Mouse (Mus musculus) neural tube, embryonic 12.5 days (tissue): ENCODE measurements at regions not wholly inside any gene's neighbourhood (a gene's known extent, or its start where the extent isn't known, plus 50 kb on each side); places are given as distances from the start of the nearest gene placed in this dataset.
A peak's percentile ranks its signal among the peaks of the same experiment; 100 is the strongest.

Source experiments
- ATAC-seq: fragments of 200-750 bp; cut with Nextera tagmentation; 2 replicates; pipeline ENCODE4 v1.8.0; 2017; ENCODE audit warnings: low read depth, mild to moderate bottlenecking, moderate TSS enrichment, moderate library complexity; ENCODE audit not compliant: low FRiP score
- H3K27ac ChIP-seq: fragments of 300-500 bp; sonication (generic); 2 replicates; pipeline ENCODE4 v1.5.1; 2016
- H3K27me3 ChIP-seq: fragments of 300-500 bp; sonication (generic); replicated peaks from 2 replicates; pipeline ENCODE4 v1.6.1; 2016; ENCODE audit warnings: mild to moderate bottlenecking
- H3K36me3 ChIP-seq: fragments of 300-500 bp; sonication (generic); 2 replicates; pipeline ENCODE4 v1.6.1; 2016; ENCODE audit warnings: mild to moderate bottlenecking
- H3K4me1 ChIP-seq: fragments of 300-500 bp; sonication (generic); 2 replicates; pipeline ENCODE4 v1.6.1; 2016
- H3K4me2 ChIP-seq: fragments of 300-500 bp; sonication (generic); replicated peaks from 2 replicates; pipeline ENCODE4 v1.6.1; 2016; ENCODE audit warnings: mild to moderate bottlenecking
- H3K4me3 ChIP-seq: fragments of 300-500 bp; sonication (generic); 2 replicates; pipeline ENCODE4 v1.5.1; 2016
- H3K9ac ChIP-seq: fragments of 300-500 bp; sonication (generic); 2 replicates; pipeline ENCODE4 v1.6.1; 2016; ENCODE audit warnings: mild to moderate bottlenecking
- H3K9me3 ChIP-seq: fragments of 300-500 bp; sonication (generic); 2 replicates; pipeline ENCODE4 v1.6.1; 2016; ENCODE audit warnings: mild to moderate bottlenecking
- WGBS: fragments of 180-500 bp; shearing (Covaris S2); methylation state at CpG from one replicate; pipeline ENCODE4 v1.1.7; 2016; 5-methylcytosine and 5-hydroxymethylcytosine counted together

DNA sequence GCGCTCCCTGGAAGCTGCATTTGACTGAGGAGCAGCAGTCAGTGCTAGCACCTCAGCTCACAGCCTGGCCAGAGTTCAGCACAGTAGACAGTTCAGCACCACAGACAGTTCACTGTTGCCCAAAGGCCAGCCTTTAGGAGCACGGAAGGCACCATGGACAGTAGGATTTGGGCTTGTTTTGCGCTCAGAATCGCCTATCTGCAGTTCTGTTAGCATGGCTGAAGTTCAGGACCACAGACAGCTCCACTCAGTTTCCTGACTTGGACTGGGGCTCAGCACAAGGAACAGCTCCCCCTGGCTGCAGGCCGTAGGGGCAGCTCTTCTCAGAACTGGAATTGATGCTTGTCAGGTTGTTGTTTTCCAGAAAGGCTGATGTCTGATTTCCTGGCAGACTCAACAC, 313.6 kb downstream of the Tcerg1l start:
- H3K27ac ChIP-seq: no peak overlapping the region
- no peak overlapping the region for H3K4me3 ChIP-seq
- no peak for ATAC-seq
- no peaks in the 10 kb centered on the region for H3K27me3 ChIP-seq
- WGBS: 18% methylated on average over 5 of the region's 5 CpGs
- no peak overlapping the region for H3K4me2 ChIP-seq
- H3K36me3 ChIP-seq: no peaks in the 10 kb centered on the region
- no peaks in the 10 kb centered on the region for H3K9me3 ChIP-seq
- no peaks in the 10 kb centered on the region for H3K4me1 ChIP-seq
- H3K9ac ChIP-seq: no peak overlapping the region

DNA sequence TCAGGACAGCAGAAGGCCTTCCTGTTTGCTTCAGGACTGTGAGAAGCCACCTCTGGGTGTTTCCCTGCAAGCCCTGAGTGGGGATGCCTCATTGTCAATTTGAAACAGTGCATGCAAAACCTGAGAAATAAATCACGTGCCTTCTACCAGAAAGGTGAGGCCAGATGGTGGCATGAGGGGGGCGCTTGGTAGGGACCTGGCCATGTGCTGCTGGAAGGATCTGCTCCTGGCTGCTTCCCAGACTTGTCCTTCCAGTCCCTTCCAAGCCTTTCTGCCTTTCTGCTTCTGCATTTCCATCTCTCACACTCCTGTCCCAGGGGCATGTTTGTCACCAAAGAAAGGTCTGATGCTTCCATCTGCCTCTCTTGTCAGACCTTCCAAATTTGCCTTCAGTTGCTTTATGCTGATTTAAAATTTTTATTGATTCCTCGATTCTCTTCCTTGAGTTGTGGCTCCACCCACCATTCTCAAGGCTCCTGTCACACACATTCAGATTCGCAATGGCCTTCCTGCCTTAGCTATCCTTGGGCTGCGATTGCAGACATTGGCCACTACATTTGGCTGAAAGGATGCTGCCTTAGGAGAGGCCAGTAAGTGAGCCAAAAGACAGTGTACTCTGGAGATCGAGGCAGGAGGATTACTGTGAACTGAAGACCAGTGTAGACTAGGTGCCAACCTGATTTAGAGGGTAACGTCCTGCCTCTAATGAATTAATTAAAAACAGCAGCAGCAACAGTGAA, 289.9 kb downstream of the Tcerg1l start:
- ATAC-seq: no peak
- Histone ChIP-seq H3K4me1 (no peaks in the 10 kb centered on the region), H3K27ac (no peak overlapping the region), H3K36me3 (no peaks in the 10 kb centered on the region), H3K9ac (no peak overlapping the region), H3K4me2 (no peak overlapping the region), H3K27me3 (no peaks in the 10 kb centered on the region), H3K4me3 (no peak overlapping the region), H3K9me3 (no peaks in the 10 kb centered on the region)
- WGBS: 70% methylated on average over 7 of the region's 7 CpGs

GRCm38 (mm10) chr7:138121497-138121896, 276.0 kb downstream of the Tcerg1l start:
- H3K9me3 ChIP-seq: no peaks in the 10 kb centered on the region
- 1% methylated on average over 4 of the region's 4 CpGs for WGBS
- H3K4me3 ChIP-seq: no peak overlapping the region
- H3K9ac ChIP-seq: no peak overlapping the region
- H3K4me2 ChIP-seq: no peak overlapping the region
- peaks cover 16% of the 10 kb centered on the region for H3K4me1 ChIP-seq
- no peak overlapping the region for H3K27ac ChIP-seq
- no peaks in the 10 kb centered on the region for H3K27me3 ChIP-seq
- no peaks in the 10 kb centered on the region for H3K36me3 ChIP-seq
- ATAC-seq: peak; percentile 53

GRCm38 (mm10) chr7:138129701-138130100, 267.8 kb downstream of the Tcerg1l start:
- no peak overlapping the region for H3K9ac ChIP-seq
- 47% methylated on average over 2 of the region's 2 CpGs for WGBS
- no peak for ATAC-seq
- H3K4me2 ChIP-seq: no peak overlapping the region
- no peaks in the 10 kb centered on the region for H3K36me3 ChIP-seq
- no peaks in the 10 kb centered on the region for H3K4me1 ChIP-seq
- H3K9me3 ChIP-seq: no peaks in the 10 kb centered on the region
- no peak overlapping the region for H3K27ac ChIP-seq
- no peaks in the 10 kb centered on the region for H3K27me3 ChIP-seq
- no peak overlapping the region for H3K4me3 ChIP-seq

GRCm38 (mm10) chr7:138133427-138133826, 264.1 kb downstream of the Tcerg1l start:
- H3K9ac ChIP-seq: no peak overlapping the region
- no peaks in the 10 kb centered on the region for H3K27me3 ChIP-seq
- ATAC-seq: no peak
- H3K4me2 ChIP-seq: no peak overlapping the region
- no peaks in the 10 kb centered on the region for H3K9me3 ChIP-seq
- no peaks in the 10 kb centered on the region for H3K4me1 ChIP-seq
- H3K4me3 ChIP-seq: no peak overlapping the region
- H3K27ac ChIP-seq: no peak overlapping the region
- H3K36me3 ChIP-seq: no peaks in the 10 kb centered on the region
- WGBS: 94% methylated on average over 6 of the region's 6 CpGs

DNA sequence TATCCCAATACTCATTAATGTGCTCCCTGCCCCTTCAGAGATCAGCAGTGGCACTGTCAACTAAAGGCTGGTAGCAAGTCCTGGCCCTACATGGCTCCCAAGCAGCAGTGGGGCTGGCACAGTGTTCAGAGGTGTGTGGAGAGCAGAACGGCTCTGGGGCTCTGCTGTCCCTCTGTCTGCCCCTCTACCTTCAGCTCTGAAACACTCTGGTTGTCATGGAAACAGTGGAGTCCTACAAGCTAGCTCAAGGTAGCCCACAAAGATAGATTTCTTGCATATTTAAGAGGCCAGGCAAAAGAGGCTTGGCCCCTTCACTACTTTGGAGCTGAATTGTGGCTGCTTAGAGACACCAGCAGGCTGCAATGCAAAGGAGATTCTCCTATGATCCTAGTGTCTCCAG, 259.6 kb downstream of the Tcerg1l start:
- no peak for ATAC-seq
- WGBS: 55% methylated on average over 1 of the region's 1 CpGs
- H3K9ac ChIP-seq: no peak overlapping the region
- H3K36me3 ChIP-seq: no peaks in the 10 kb centered on the region
- H3K4me1 ChIP-seq: no peaks in the 10 kb centered on the region
- no peak overlapping the region for H3K4me3 ChIP-seq
- no peak overlapping the region for H3K4me2 ChIP-seq
- H3K27ac ChIP-seq: no peak overlapping the region
- H3K9me3 ChIP-seq: no peaks in the 10 kb centered on the region
- H3K27me3 ChIP-seq: no peaks in the 10 kb centered on the region

GRCm38 (mm10) chr7:138139766-138140165, 257.8 kb downstream of the Tcerg1l start:
- no peak overlapping the region for H3K9ac ChIP-seq
- H3K4me2 ChIP-seq: no peak overlapping the region
- no peaks in the 10 kb centered on the region for H3K36me3 ChIP-seq
- no peaks in the 10 kb centered on the region for H3K4me1 ChIP-seq
- H3K27ac ChIP-seq: no peak overlapping the region
- no peak overlapping the region for H3K4me3 ChIP-seq
- H3K27me3 ChIP-seq: no peaks in the 10 kb centered on the region
- no peaks in the 10 kb centered on the region for H3K9me3 ChIP-seq
- ATAC-seq: no peak
- 90% methylated on average over 5 of the region's 5 CpGs for WGBS

DNA sequence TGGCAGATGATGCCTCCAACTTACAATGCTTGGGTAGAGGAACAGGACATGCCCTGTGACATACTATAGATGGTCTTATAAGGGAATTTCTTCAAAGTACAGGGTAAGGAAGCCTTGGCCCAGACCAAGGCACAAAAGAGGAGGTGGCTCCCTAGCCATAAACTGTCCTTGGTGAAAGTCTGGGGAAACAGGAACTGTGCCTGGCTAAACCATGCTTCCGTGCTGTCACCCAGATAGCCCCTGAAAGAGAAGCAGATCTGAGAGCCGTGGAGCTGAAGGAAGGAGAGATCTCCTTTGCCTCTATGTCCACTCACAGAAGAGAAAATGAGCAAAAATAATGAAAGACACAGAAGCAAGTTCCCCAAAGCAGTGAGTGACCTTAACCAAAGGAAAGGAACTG, 248.0 kb downstream of the Tcerg1l start:
- H3K4me3 ChIP-seq: no peak overlapping the region
- WGBS: 71% methylated on average over 2 of the region's 2 CpGs
- H3K4me1 ChIP-seq: 0 out of 2 replicates have a peak, but pooled peaks cover 8% of the 10 kb centered on the region
- no peak overlapping the region for H3K27ac ChIP-seq
- H3K9me3 ChIP-seq: no peaks in the 10 kb centered on the region
- no peaks in the 10 kb centered on the region for H3K36me3 ChIP-seq
- H3K27me3 ChIP-seq: no peaks in the 10 kb centered on the region
- no peak for ATAC-seq
- no peak overlapping the region for H3K9ac ChIP-seq
- no peak overlapping the region for H3K4me2 ChIP-seq

GRCm38 (mm10) chr7:138153455-138154167, 243.9 kb downstream of the Tcerg1l start:
- Histone ChIP-seq H3K4me2 (no peak overlapping the region), H3K27me3 (no peaks in the 10 kb centered on the region), H3K4me3 (no peak overlapping the region), H3K27ac (no peak overlapping the region), H3K9me3 (no peaks in the 10 kb centered on the region), H3K36me3 (no peaks in the 10 kb centered on the region), H3K4me1 (0 out of 2 replicates have a peak, but pooled peaks cover 8% of the 10 kb centered on the region), H3K9ac (no peak overlapping the region)
- no peak for ATAC-seq
- 42% methylated on average over 4 of the region's 4 CpGs for WGBS
